Mouse (Mus musculus): ENCODE measurements around the gene Cryba2. TPM values are rescaled to one million over a fixed set of nuclear protein-coding genes. Genes with fewer than 3 reads are reported as not detected.
A peak's percentile ranks its signal among the peaks of the same experiment; 100 is the strongest.

Cryba2 gene
- total RNA-seq, 2 experiments from 2014 or later, result not detected

GRCm38 (mm10) chr1:74884196-74885141, 8.5 kb downstream of the Cryba2 start:
- no peak for DNase-seq

GRCm38 (mm10) chr1:74883441-74883840, 9.5 kb downstream of the Cryba2 start:
- no peak for DNase-seq

- DNase-seq, result no peak
Measured at GRCm38 (mm10) chr1:74882828-74883227, 10.1 kb downstream of the Cryba2 start.

GRCm38 (mm10) chr1:74882055-74882734, 10.7 kb downstream of the Cryba2 start:
- no peak for DNase-seq

- no peak for DNase-seq
Measured at GRCm38 (mm10) chr1:74880785-74881360, 12.1 kb downstream of the Cryba2 start.

- DNase-seq, result no peak
Measured at GRCm38 (mm10) chr1:74877199-74877598, 15.7 kb downstream of the Cryba2 start.

- DNase-seq, result no peak
Measured at GRCm38 (mm10) chr1:74872218-74872617, 20.7 kb downstream of the Cryba2 start.

- no peak for DNase-seq
Measured at GRCm38 (mm10) chr1:74861783-74862182, 31.2 kb downstream of the Cryba2 start.

GRCm38 (mm10) chr1:74859223-74859984, 33.5 kb downstream of the Cryba2 start:
- DNase-seq, result no peak

GRCm38 (mm10) chr1:74858805-74859204, 34.1 kb downstream of the Cryba2 start:
- no peak for DNase-seq

GRCm38 (mm10) chr1:74858171-74858719, 34.7 kb downstream of the Cryba2 start:
- peak; percentile 23 for DNase-seq

- DNase-seq, result no peak
Measured at GRCm38 (mm10) chr1:74857677-74858076, 35.3 kb downstream of the Cryba2 start.

GRCm38 (mm10) chr1:74857201-74857600, 35.7 kb downstream of the Cryba2 start:
- no peak for DNase-seq

- no peak for DNase-seq
Measured at GRCm38 (mm10) chr1:74856791-74857190, 36.2 kb downstream of the Cryba2 start.

- DNase-seq, result no peak
Measured at GRCm38 (mm10) chr1:74856439-74856720, 36.6 kb downstream of the Cryba2 start.

GRCm38 (mm10) chr1:74855651-74856438, 37.1 kb downstream of the Cryba2 start:
- DNase-seq, result no peak

- DNase-seq, result no peak
Measured at GRCm38 (mm10) chr1:74855156-74855555, 37.8 kb downstream of the Cryba2 start.

- peak; percentile 78 for DNase-seq
Measured at GRCm38 (mm10) chr1:74854306-74855056, 38.5 kb downstream of the Cryba2 start, which contains the start of gene Cdk5r2. TSS of gene Cdk5r2 (plus strand) at chr1:74854934.

- DNase-seq, result no peak
Measured at GRCm38 (mm10) chr1:74851001-74851775, 41.8 kb downstream of the Cryba2 start.

GRCm38 (mm10) chr1:74850251-74850650, 42.7 kb downstream of the Cryba2 start:
- DNase-seq, result no peak
